Mouse (Mus musculus): ENCODE measurements around the gene Slc37a4. TPM values are rescaled to one million over a fixed set of nuclear protein-coding genes. Genes with fewer than 3 reads are reported as not detected.

The Slc37a4 gene
- polyA plus RNA-seq, 1 experiment from 2014 or later = 74.4 TPM

GRCm38 (mm10) chr9:44389273-44389672, 7.4 kb upstream of the Slc37a4 start:
- no peak overlapping the region for H3K9ac ChIP-seq (replicated peaks; ENCODE audit: low read length)
- H3K36me3 ChIP-seq (ENCODE audit: insufficient read depth, low read length) = peaks cover 72% of the 10 kb centered on the region
- no peak overlapping the region for H3K4me3 ChIP-seq (ENCODE audit: low read length)
- H3K27me3 ChIP-seq (ENCODE audit: insufficient read depth, low read length) = no peaks in the 10 kb centered on the region
- H3K27ac ChIP-seq (ENCODE audit: low read length) = no peak overlapping the region
- no peak for ATAC-seq (ENCODE audit: low FRiP score, low TSS enrichment)
- no peaks in the 10 kb centered on the region for H3K4me1 ChIP-seq (ENCODE audit: insufficient read depth, low read length)
- H3K4me2 ChIP-seq (replicated peaks; ENCODE audit: low read depth, low read length) = no peak overlapping the region
- 66% methylated on average over 8 of the region's 8 CpGs for WGBS
- no peaks in the 10 kb centered on the region for H3K9me3 ChIP-seq (ENCODE audit: low read length)

- 43% methylated on average over 4 of the region's 4 CpGs for WGBS
- peaks cover 53% of the 10 kb centered on the region for H3K36me3 ChIP-seq (ENCODE audit: insufficient read depth, low read length)
- ATAC-seq (ENCODE audit: low FRiP score, low TSS enrichment) = peak; percentile 58; the same call in 1 of the 2 replicates
These were observed 5.2 kb upstream of the Slc37a4 start for GRCm38 (mm10) chr9:44391466-44391865.

GRCm38 (mm10) chr9:44398087-44398486, 1.4 kb downstream of the Slc37a4 start:
- Histone ChIP-seq H3K9ac (replicated peaks; ENCODE audit: low read length) (peak overlapping the region; percentile 58), H3K9me3 (ENCODE audit: low read length) (no peaks in the 10 kb centered on the region), H3K27ac (ENCODE audit: low read length) (peak overlapping the region; percentile 90), H3K4me1 (ENCODE audit: insufficient read depth, low read length) (peaks cover 32% of the 10 kb centered on the region; the same call in 1 of the 2 replicates), H3K36me3 (ENCODE audit: insufficient read depth, low read length) (peaks cover 23% of the 10 kb centered on the region), H3K4me3 (ENCODE audit: low read length) (peak overlapping the region; percentile 78), H3K27me3 (ENCODE audit: insufficient read depth, low read length) (no peaks in the 10 kb centered on the region), H3K4me2 (replicated peaks; ENCODE audit: low read depth, low read length) (peak overlapping the region; percentile 83)
- 3% methylated on average over 4 of the region's 4 CpGs for WGBS
- peak; percentile 14 for ATAC-seq (ENCODE audit: low FRiP score, low TSS enrichment)

More at GRCm38 (mm10) chr9:44391466-44391865, 5.2 kb upstream of the Slc37a4 start:
- Histone ChIP-seq H3K9me3 (ENCODE audit: low read length) (no peaks in the 10 kb centered on the region), H3K9ac (replicated peaks; ENCODE audit: low read length) (no peak overlapping the region), H3K4me1 (ENCODE audit: insufficient read depth, low read length) (peaks cover 4% of the 10 kb centered on the region; the same call in 1 of the 2 replicates), H3K27me3 (ENCODE audit: insufficient read depth, low read length) (no peaks in the 10 kb centered on the region), H3K27ac (ENCODE audit: low read length) (no peak overlapping the region), H3K4me2 (replicated peaks; ENCODE audit: low read depth, low read length) (no peak overlapping the region), H3K4me3 (ENCODE audit: low read length) (no peak overlapping the region)

- Histone ChIP-seq H3K27me3 (ENCODE audit: insufficient read depth, low read length) (no peaks in the 10 kb centered on the region), H3K36me3 (ENCODE audit: insufficient read depth, low read length) (peaks cover 27% of the 10 kb centered on the region), H3K27ac (ENCODE audit: low read length) (peak overlapping the region; percentile 90), H3K9me3 (ENCODE audit: low read length) (no peaks in the 10 kb centered on the region), H3K9ac (replicated peaks; ENCODE audit: low read length) (peak overlapping the region; percentile 58), H3K4me1 (ENCODE audit: insufficient read depth, low read length) (peaks cover 32% of the 10 kb centered on the region; the same call in 1 of the 2 replicates), H3K4me2 (replicated peaks; ENCODE audit: low read depth, low read length) (peak overlapping the region; percentile 83), H3K4me3 (ENCODE audit: low read length) (peak overlapping the region; percentile 78)
- ATAC-seq (ENCODE audit: low FRiP score, low TSS enrichment) = no peak
- 69% methylated on average over 9 of the region's 9 CpGs for WGBS
These were observed 1.9 kb downstream of the Slc37a4 start for GRCm38 (mm10) chr9:44398551-44398950.

GRCm38 (mm10) chr9:44399114-44399794, 2.6 kb downstream of the Slc37a4 start:
- Histone ChIP-seq H3K27ac (ENCODE audit: low read length) (peak overlapping the region; percentile 90; the same call in 1 of the 2 replicates), H3K27me3 (ENCODE audit: insufficient read depth, low read length) (no peaks in the 10 kb centered on the region), H3K4me1 (ENCODE audit: insufficient read depth, low read length) (peaks cover 32% of the 10 kb centered on the region; the same call in 1 of the 2 replicates), H3K36me3 (ENCODE audit: insufficient read depth, low read length) (peaks cover 33% of the 10 kb centered on the region), H3K4me3 (ENCODE audit: low read length) (peak overlapping the region; percentile 78), H3K4me2 (replicated peaks; ENCODE audit: low read depth, low read length) (peak overlapping the region; percentile 83), H3K9me3 (ENCODE audit: low read length) (no peaks in the 10 kb centered on the region), H3K9ac (replicated peaks; ENCODE audit: low read length) (peak overlapping the region; percentile 58)
- no peak for ATAC-seq (ENCODE audit: low FRiP score, low TSS enrichment)
- 65% methylated on average over 13 of the region's 13 CpGs for WGBS

GRCm38 (mm10) chr9:44399795-44400114, 3.1 kb downstream of the Slc37a4 start:
- no peak overlapping the region for H3K27ac ChIP-seq (ENCODE audit: low read length)
- H3K4me1 ChIP-seq (ENCODE audit: insufficient read depth, low read length) = peaks cover 32% of the 10 kb centered on the region; the same call in 1 of the 2 replicates
- H3K9me3 ChIP-seq (ENCODE audit: low read length) = no peaks in the 10 kb centered on the region
- H3K4me2 ChIP-seq (replicated peaks; ENCODE audit: low read depth, low read length) = peak overlapping the region; percentile 83
- H3K36me3 ChIP-seq (ENCODE audit: insufficient read depth, low read length) = peaks cover 36% of the 10 kb centered on the region
- no peak for ATAC-seq (ENCODE audit: low FRiP score, low TSS enrichment)
- WGBS = 93% methylated on average over 6 of the region's 6 CpGs
- H3K4me3 ChIP-seq (ENCODE audit: low read length) = 0 out of 2 replicates have a peak overlapping the region, but pooled peaks have one; percentile 78
- no peaks in the 10 kb centered on the region for H3K27me3 ChIP-seq (ENCODE audit: insufficient read depth, low read length)
- H3K9ac ChIP-seq (replicated peaks; ENCODE audit: low read length) = peak overlapping the region; percentile 58

GRCm38 (mm10) chr9:44401081-44401480, 4.4 kb downstream of the Slc37a4 start:
- Histone ChIP-seq H3K9me3 (ENCODE audit: low read length) (no peaks in the 10 kb centered on the region), H3K27me3 (ENCODE audit: insufficient read depth, low read length) (no peaks in the 10 kb centered on the region), H3K27ac (ENCODE audit: low read length) (no peak overlapping the region), H3K36me3 (ENCODE audit: insufficient read depth, low read length) (peaks cover 46% of the 10 kb centered on the region), H3K4me1 (ENCODE audit: insufficient read depth, low read length) (peaks cover 38% of the 10 kb centered on the region; the same call in 1 of the 2 replicates), H3K4me3 (ENCODE audit: low read length) (no peak overlapping the region), H3K9ac (replicated peaks; ENCODE audit: low read length) (no peak overlapping the region; the same call in 1 of the 2 replicates), H3K4me2 (replicated peaks; ENCODE audit: low read depth, low read length) (no peak overlapping the region)
- WGBS = 66% methylated on average over 4 of the region's 4 CpGs
- no peak for ATAC-seq (ENCODE audit: low FRiP score, low TSS enrichment)

- H3K36me3 ChIP-seq (ENCODE audit: insufficient read depth, low read length) = peaks cover 58% of the 10 kb centered on the region
- H3K27ac ChIP-seq (ENCODE audit: low read length) = no peak overlapping the region
- no peak overlapping the region for H3K9ac ChIP-seq (replicated peaks; ENCODE audit: low read length)
- no peaks in the 10 kb centered on the region for H3K9me3 ChIP-seq (ENCODE audit: low read length)
- H3K27me3 ChIP-seq (ENCODE audit: insufficient read depth, low read length) = no peaks in the 10 kb centered on the region
- no peak for ATAC-seq (ENCODE audit: low FRiP score, low TSS enrichment)
- no peak overlapping the region for H3K4me3 ChIP-seq (ENCODE audit: low read length)
- H3K4me2 ChIP-seq (replicated peaks; ENCODE audit: low read depth, low read length) = no peak overlapping the region
- 65% methylated on average over 3 of the region's 3 CpGs for WGBS
- H3K4me1 ChIP-seq (ENCODE audit: insufficient read depth, low read length) = peaks cover 21% of the 10 kb centered on the region; the same call in 1 of the 2 replicates
These were observed 8.4 kb downstream of the Slc37a4 start for GRCm38 (mm10) chr9:44405011-44405410.

- Histone ChIP-seq H3K4me2 (replicated peaks; ENCODE audit: low read depth, low read length) (peak within 1 kb of the TSS; percentile 81), H3K27me3 (ENCODE audit: insufficient read depth, low read length) (no peaks in the 10 kb centered on the region), H3K4me3 (ENCODE audit: low read length) (peak within 1 kb of the TSS; percentile 86), H3K4me1 (ENCODE audit: insufficient read depth, low read length) (peaks cover 21% of the 10 kb centered on the region; the same call in 1 of the 2 replicates), H3K9me3 (ENCODE audit: low read length) (no peaks in the 10 kb centered on the region), H3K27ac (ENCODE audit: low read length) (peak within 1 kb of the TSS; percentile 98), H3K36me3 (ENCODE audit: insufficient read depth, low read length) (peaks cover 65% of the 10 kb centered on the region), H3K9ac (replicated peaks; ENCODE audit: low read length) (peak within 1 kb of the TSS; percentile 95)
- WGBS = under 1% methylated on average over 51 of the region's 51 CpGs
- ATAC-seq (ENCODE audit: low FRiP score, low TSS enrichment) = peak; percentile 96
These were observed 10.5 kb downstream of the Slc37a4 start, which contains the start of the genes Rps25 and Trappc4 for GRCm38 (mm10) chr9:44406906-44407751. Gene Rps25 (plus strand): TSS chr9:44407139. Gene Trappc4 (minus strand): TSS chr9:44407600.

All from kidney, embryonic 16.5 days (tissue).